Mouse (Mus musculus) embryo, embryonic 11 days (tissue): ENCODE results near the gene Olfr1357.

Experiments
- DNase-seq: peaks from one replicate; pipeline ENCODE4 v3.0.0-alpha.2; 2015

Gene Olfr1357

GRCm38 (mm10) chr10:78576435-78577184, 41.3 kb downstream of the Olfr1357 start:
- no peak for DNase-seq

- DNase-seq, result no peak
These were observed 42.2 kb downstream of the Olfr1357 start for GRCm38 (mm10) chr10:78575690-78576089.

- no peak for DNase-seq
These were observed 42.7 kb downstream of the Olfr1357 start for GRCm38 (mm10) chr10:78575105-78575632.

DNA sequence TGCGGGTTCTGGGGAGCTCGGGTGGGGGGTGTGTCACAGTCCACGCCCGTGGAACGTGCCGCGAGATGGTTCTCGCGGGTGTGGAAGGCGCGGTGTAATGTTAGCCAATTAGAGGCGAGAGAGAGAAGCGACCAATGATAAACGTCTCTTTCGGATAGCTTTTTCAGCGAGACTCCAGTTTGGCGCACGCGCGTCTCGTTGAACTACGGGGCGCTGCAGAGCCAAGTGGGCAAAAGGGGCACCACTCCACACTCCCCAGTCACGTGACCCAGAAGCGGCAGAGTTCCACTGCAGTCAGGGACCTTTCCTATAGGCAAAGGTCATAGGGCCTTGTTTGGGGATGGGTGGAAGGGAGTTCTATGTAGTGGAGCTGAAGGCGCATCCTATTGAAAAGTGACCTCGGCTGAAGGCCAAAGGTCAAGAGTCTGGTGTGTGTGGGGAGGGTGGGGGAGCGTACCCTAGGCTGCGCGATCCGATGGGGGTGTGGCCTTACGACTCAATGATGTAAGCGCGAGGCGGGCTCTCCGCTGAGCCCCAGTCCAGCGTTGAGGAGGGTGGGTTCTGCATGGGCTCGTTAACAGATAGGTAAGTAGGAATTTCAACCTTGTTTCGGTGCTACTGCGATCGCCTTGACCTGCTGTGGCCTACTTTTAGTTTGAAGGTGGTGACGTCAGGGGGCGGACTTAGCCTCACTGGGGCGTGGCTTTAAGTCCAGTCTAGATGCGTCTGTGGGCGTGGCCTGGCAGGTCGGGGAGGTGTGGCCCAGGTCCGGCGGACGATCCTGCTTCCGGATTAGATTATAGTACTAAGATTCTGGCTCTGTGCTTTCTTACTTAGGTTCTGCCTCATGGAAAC, 43.4 kb downstream of the Olfr1357 start, which contains the start of gene Ilvbl:
Gene Ilvbl (plus strand): TSS at position 97 of the 855 bp plus-strand sequence.
- peak; percentile 98 for DNase-seq

GRCm38 (mm10) chr10:78573226-78573625, 44.6 kb downstream of the Olfr1357 start:
- no peak for DNase-seq

DNA sequence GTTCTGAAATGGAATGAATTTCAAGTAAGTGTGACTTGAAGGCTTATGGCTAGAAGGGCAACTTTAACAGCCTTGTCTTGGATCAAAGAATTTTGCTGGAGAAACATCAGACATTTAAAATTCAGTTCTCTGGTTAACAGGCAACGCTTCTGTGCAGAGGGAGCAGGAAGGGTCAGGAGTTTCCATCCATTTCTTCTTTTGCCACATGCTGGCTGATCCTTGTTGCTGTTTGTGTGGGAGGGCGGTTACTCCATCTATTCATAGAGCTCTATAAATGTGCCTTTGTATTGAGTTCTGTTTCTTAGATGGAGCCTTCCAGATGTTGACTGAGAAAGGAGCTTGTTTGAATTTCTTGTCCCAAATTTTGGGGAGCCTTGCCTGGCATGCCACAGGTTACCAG, 47.0 kb downstream of the Olfr1357 start:
- DNase-seq, result no peak

GRCm38 (mm10) chr10:78570416-78570815, 47.5 kb downstream of the Olfr1357 start:
- DNase-seq, result no peak

- no peak for DNase-seq
These were observed 48.2 kb downstream of the Olfr1357 start for GRCm38 (mm10) chr10:78569686-78570085.

GRCm38 (mm10) chr10:78569191-78569590, 48.7 kb downstream of the Olfr1357 start:
- no peak for DNase-seq

- no peak for DNase-seq
These were observed 52.8 kb downstream of the Olfr1357 start for GRCm38 (mm10) chr10:78565070-78565469.
